Mouse (Mus musculus) midbrain, embryonic 11.5 days (tissue): Measurements from ENCODE around the gene Kcna5. TPM values are rescaled to one million over a fixed set of nuclear protein-coding genes. Genes with fewer than 3 reads are reported as not detected.

Experiments used
- ATAC-seq: fragments of 200-750 bp; cut with Nextera tagmentation; 2 replicates; pipeline ENCODE4 v1.8.0; 2017; ENCODE audit warnings: moderate TSS enrichment, moderate library complexity; ENCODE audit not compliant: low FRiP score
- DNase-seq: peaks from one replicate; pipeline ENCODE4 v3.0.0; 2015; ENCODE audit warnings: low spot score; ENCODE audit errors: missing footprints
- H3K27ac ChIP-seq: fragments of 300-500 bp; sonication (generic); 2 replicates; pipeline ENCODE4 v1.5.1; 2014; ENCODE audit warnings: low read depth, low read length
- H3K27me3 ChIP-seq: fragments of 300-500 bp; sonication (generic); 2 replicates; pipeline ENCODE4 v1.6.1; 2014; ENCODE audit warnings: mild to moderate bottlenecking, low read length, moderate library complexity, mixed read lengths; ENCODE audit not compliant: control insufficient read depth, insufficient read depth
- H3K36me3 ChIP-seq: fragments of 300-500 bp; sonication (generic); 2 replicates; pipeline ENCODE4 v1.6.1; 2014; ENCODE audit warnings: mild to moderate bottlenecking, low read length, moderate library complexity, mixed read lengths; ENCODE audit not compliant: control insufficient read depth, insufficient read depth
- H3K4me1 ChIP-seq: fragments of 300-500 bp; sonication (generic); 2 replicates; pipeline ENCODE4 v1.6.1; 2014; ENCODE audit warnings: low read length; ENCODE audit not compliant: control insufficient read depth, insufficient read depth
- H3K4me2 ChIP-seq: fragments of 300-500 bp; sonication (generic); 2 replicates; pipeline ENCODE4 v1.6.1; 2014; ENCODE audit warnings: mild to moderate bottlenecking, moderate library complexity
- H3K4me3 ChIP-seq: fragments of 300-500 bp; sonication (generic); 2 replicates; pipeline ENCODE4 v1.5.1; 2014; ENCODE audit warnings: low read depth, low read length
- H3K9ac ChIP-seq: fragments of 300-500 bp; sonication (generic); 2 replicates; pipeline ENCODE4 v1.6.1; 2014; ENCODE audit warnings: low read length
- H3K9me3 ChIP-seq: fragments of 300-500 bp; sonication (generic); 2 replicates; pipeline ENCODE4 v1.6.1; 2016; ENCODE audit warnings: low read length; ENCODE audit not compliant: control insufficient read depth
- WGBS: fragments of 180-500 bp; shearing (Covaris S2); extraction: QIAGEN DNeasy Blood & Tissue Kit; methylation state at CpG from one replicate; pipeline ENCODE4 v1.1.7; 2014; 5-methylcytosine and 5-hydroxymethylcytosine counted together
- polyA plus RNA-seq: library from polyadenylated mRNA; unstranded; fragments of >200 nt; fragmentation: Nextera tagmentation; extraction: Ambion mirVana; gene quantifications from 2 replicates; pipeline ENCODE4 v1.2.1, GENCODE M21; 2014

Gene Kcna5
- polyA plus RNA-seq, 1 experiment from 2014 or later: 3.8 TPM

DNA sequence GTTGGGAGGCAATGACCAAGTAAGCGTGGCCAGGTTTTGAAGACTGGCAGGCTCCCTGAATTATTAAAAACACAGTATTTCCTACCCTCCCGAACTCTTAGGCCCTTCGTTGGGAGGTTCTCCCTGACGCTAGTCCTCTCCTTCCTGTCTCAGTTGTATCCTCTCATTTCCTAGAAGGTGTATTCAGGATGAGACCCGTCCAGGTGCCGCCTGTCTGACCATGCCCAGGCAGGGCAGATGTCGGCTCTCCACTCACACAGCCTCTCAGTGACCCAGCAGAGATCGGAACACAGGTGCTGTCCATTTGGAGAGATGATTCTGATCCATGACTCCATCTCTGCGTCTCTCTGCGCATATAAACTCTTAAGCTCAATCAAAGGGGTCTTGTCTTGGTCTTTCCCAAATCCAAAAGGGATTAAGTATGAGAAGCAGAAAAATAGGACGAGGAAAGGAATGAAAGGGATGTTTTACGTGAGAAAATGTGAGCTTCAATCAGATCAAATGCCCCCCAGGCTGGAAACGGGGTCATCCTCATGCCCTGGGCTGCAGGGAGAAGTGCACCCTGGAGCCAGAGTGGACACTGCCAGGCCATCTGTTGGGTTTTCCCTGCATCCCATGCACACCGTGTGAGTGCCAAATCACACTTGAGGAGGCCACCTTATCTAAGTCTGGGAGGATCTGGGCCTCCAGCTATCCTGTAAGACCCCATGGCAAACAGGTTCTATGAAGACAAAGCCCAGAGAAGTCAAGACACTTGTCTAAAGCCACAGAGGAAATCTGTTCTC lies 33.0 kb upstream of the Kcna5 start:
- Histone ChIP-seq H3K9me3 (no peaks in the 10 kb centered on the region), H3K9ac (no peak overlapping the region), H3K4me3 (no peak overlapping the region), H3K36me3 (no peaks in the 10 kb centered on the region), H3K27me3 (no peaks in the 10 kb centered on the region), H3K4me2 (no peak overlapping the region), H3K4me1 (no peaks in the 10 kb centered on the region), H3K27ac (no peak overlapping the region)
- peak; percentile 37 for DNase-seq
- 86% methylated on average over 14 of the region's 14 CpGs for WGBS
- ATAC-seq: no peak

DNA sequence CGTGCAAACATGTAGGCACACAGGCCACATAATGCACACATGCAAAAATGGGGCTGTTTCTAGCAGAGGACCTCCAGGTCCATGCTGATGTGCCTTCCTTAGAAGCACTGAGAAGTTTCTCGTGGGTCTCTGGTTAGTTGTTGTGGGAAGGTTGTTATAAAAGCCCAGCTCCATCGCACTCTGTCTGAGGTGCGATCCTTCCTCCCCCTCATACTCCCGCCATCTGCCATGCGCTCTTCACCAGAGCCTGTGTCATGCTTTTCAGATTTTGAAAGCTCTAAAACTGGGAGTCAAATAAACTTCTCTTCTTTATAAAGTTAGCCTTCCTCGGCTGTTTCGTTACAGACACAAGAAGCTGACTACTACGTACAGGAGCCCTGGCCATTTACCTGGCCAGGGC lies 32.1 kb upstream of the Kcna5 start:
- Histone ChIP-seq H3K9ac (no peak overlapping the region), H3K36me3 (no peaks in the 10 kb centered on the region), H3K9me3 (no peaks in the 10 kb centered on the region), H3K4me2 (no peak overlapping the region), H3K27ac (no peak overlapping the region), H3K27me3 (no peaks in the 10 kb centered on the region), H3K4me3 (no peak overlapping the region), H3K4me1 (no peaks in the 10 kb centered on the region)
- DNase-seq (peak; percentile 51), ATAC-seq (no peak)
- 92% methylated on average over 9 of the region's 9 CpGs for WGBS

DNA sequence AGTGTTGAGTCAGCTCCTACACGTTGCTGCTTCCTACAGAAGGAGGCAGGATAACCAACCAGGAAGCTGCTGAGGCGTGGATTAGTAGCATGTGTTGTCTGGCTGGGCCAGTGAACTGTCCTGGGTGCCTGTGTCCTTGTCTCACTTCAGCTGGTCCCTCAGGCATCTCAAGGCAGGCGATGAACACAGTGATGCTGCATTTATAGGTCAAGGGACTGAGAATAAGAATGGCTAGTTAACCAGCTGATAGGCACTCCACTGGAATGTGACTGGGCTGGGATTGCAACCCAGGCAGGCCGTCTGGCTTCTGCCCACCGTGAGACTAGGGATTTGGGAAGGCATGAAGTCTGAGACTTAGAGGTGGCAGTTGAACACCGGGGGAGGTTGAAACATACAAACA lies 29.2 kb upstream of the Kcna5 start:
- Histone ChIP-seq H3K4me2 (no peak overlapping the region), H3K4me1 (0 out of 2 replicates have a peak, but pooled peaks cover 3% of the 10 kb centered on the region), H3K9ac (no peak overlapping the region), H3K27ac (no peak overlapping the region), H3K4me3 (no peak overlapping the region), H3K9me3 (no peaks in the 10 kb centered on the region), H3K27me3 (no peaks in the 10 kb centered on the region), H3K36me3 (no peaks in the 10 kb centered on the region)
- WGBS: 61% methylated on average over 6 of the region's 6 CpGs
- DNase-seq (peak; percentile 72), ATAC-seq (peak; percentile 45; the same call in 1 of the 2 replicates)

DNA sequence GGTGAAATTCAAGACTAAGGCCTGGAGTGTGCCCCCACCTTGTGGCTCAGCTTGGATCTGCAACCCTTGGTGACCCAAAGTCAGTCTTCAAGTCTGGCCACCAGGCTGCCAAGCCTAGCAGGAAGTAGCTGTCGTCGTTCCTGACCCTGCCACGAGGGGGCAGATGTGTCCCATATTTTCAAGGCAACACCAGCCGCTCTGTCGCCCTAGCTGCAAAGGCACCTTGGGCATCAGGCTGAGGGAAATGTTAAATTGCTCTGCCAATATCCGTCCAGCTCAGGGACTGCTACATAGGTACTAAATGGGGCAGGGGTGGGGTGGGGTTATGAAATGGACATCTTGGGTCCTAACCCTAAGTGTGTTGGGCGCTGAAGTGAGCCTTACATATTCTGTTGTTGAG lies 28.7 kb upstream of the Kcna5 start:
- Histone ChIP-seq H3K4me1 (0 out of 2 replicates have a peak, but pooled peaks cover 3% of the 10 kb centered on the region), H3K4me2 (no peak overlapping the region), H3K36me3 (no peaks in the 10 kb centered on the region), H3K27me3 (no peaks in the 10 kb centered on the region), H3K4me3 (no peak overlapping the region), H3K9me3 (no peaks in the 10 kb centered on the region), H3K9ac (no peak overlapping the region), H3K27ac (no peak overlapping the region)
- DNase-seq: peak; percentile 99
- peak; percentile 61 for ATAC-seq
- WGBS: 14% methylated on average over 7 of the region's 7 CpGs

DNA sequence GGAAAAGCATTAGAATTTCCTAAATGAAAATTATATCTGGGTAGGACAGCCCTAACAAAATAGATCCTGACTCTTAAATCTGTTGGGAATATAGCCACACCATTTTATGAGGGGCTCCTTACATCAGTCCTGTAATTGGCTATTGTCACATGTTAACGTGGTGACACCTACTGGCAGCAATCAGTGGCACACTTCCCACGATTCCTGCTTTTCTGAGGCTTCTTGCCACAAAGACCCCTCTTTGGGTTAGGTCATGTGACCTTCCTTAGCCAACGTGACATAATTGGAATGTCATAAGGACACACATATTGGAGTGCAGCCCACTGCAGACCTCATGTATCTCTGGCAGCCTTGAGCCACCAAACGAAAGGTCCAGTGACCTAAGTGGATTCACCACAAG lies 26.5 kb upstream of the Kcna5 start:
- H3K27ac ChIP-seq: no peak overlapping the region
- 0 out of 2 replicates have a peak, but pooled peaks cover 3% of the 10 kb centered on the region for H3K4me1 ChIP-seq
- ATAC-seq: no peak
- H3K4me3 ChIP-seq: no peak overlapping the region
- WGBS: 30% methylated on average over 4 of the region's 4 CpGs
- H3K27me3 ChIP-seq: no peaks in the 10 kb centered on the region
- no peaks in the 10 kb centered on the region for H3K36me3 ChIP-seq
- no peak overlapping the region for H3K9ac ChIP-seq
- no peak overlapping the region for H3K4me2 ChIP-seq
- no peaks in the 10 kb centered on the region for H3K9me3 ChIP-seq
- peak; percentile 89 for DNase-seq

DNA sequence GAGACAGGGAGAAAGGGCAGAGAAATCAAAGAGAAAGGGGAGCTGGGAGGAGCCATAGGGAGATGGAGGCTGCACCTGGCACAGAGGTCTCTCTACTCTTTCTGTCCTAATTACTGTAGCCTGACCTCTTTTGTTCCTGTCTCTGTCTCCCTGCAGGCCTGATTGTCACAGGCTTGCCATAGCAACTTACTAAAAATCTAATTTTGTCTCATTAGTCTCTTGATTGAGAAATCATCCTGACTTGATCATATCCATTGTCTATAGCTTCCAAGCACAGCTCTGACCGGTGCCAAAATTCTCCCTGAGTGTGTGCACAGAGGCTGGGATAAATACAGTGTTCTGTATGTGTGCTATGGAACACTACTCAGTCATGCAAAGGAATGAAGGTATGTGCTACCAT lies 25.5 kb upstream of the Kcna5 start:
- WGBS: 86% methylated on average over 1 of the region's 1 CpGs
- Histone ChIP-seq H3K36me3 (no peaks in the 10 kb centered on the region), H3K4me3 (no peak overlapping the region), H3K4me2 (no peak overlapping the region), H3K9me3 (no peaks in the 10 kb centered on the region), H3K4me1 (0 out of 2 replicates have a peak, but pooled peaks cover 3% of the 10 kb centered on the region), H3K27me3 (no peaks in the 10 kb centered on the region), H3K27ac (no peak overlapping the region), H3K9ac (no peak overlapping the region)
- ATAC-seq (no peak), DNase-seq (peak; percentile 60)

DNA sequence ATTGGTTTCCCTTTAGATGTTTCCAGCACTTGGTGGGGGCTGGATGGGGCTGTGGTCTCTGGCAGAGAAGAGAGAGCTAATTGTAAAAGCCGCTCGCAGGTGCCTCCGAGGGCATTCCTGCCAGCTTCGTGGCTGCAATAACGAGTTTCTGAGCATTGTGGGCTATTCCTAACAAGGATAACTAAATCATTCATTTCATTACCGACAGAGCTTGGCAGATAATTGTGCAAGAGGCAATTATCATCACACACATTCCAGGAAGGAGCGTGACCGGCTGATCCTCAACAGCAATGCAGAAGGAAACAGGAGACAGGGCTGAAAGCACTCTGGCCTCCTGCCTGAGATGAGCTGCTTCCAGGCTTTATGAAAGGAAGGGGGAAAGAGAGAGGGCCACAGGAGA lies 24.8 kb upstream of the Kcna5 start:
- Histone ChIP-seq H3K36me3 (no peaks in the 10 kb centered on the region), H3K9me3 (no peaks in the 10 kb centered on the region), H3K9ac (no peak overlapping the region), H3K4me2 (no peak overlapping the region), H3K27ac (no peak overlapping the region), H3K27me3 (no peaks in the 10 kb centered on the region), H3K4me3 (no peak overlapping the region), H3K4me1 (0 out of 2 replicates have a peak, but pooled peaks cover 3% of the 10 kb centered on the region)
- WGBS: 47% methylated on average over 8 of the region's 8 CpGs
- DNase-seq (peak; percentile 75), ATAC-seq (no peak)

DNA sequence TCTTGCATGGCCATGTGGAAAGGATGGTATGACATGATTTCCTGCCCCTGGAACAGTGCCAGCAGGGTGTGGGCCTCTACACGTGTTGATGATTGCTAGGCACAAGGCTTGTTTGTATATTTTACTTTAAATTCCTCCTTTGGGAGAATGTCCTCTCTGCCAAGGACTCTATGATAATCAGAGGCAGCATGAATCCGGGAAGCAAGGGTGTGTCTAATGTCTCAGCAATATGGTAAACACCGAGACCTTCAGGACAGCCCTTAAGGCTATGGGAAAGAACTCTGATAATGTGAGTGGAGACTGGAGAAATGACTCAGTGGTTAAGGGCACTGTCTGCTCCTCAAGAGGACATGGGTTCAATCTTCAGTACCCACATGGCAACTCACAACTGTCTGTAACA lies 23.1 kb upstream of the Kcna5 start:
- ATAC-seq (no peak), DNase-seq (peak; percentile 21)
- Histone ChIP-seq H3K36me3 (no peaks in the 10 kb centered on the region), H3K4me1 (0 out of 2 replicates have a peak, but pooled peaks cover 3% of the 10 kb centered on the region), H3K4me2 (no peak overlapping the region), H3K27ac (no peak overlapping the region), H3K9ac (no peak overlapping the region), H3K27me3 (no peaks in the 10 kb centered on the region), H3K9me3 (no peaks in the 10 kb centered on the region), H3K4me3 (no peak overlapping the region)
- WGBS: 79% methylated on average over 3 of the region's 3 CpGs

DNA sequence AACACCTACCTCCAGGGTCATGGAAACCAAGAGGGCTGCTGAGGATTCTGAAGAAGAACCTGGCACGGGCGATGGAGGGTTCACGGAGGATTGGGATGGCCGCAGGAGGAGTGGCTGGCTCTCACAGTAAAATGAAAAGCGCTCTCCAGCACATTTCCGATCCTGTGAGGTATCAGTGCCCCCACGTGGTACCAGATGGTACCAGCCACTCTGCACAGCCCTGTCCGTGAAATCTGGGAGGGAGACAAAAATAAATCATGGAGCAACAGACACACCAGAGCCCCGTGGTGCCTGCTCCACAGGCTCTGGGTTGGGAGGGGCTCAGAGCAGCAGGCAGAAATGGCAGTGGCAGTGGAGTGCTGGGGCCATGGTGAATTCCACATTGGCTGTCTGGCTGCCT lies 18.6 kb upstream of the Kcna5 start:
- Histone ChIP-seq H3K4me2 (no peak overlapping the region), H3K4me1 (no peaks in the 10 kb centered on the region), H3K27ac (no peak overlapping the region), H3K9ac (no peak overlapping the region), H3K36me3 (no peaks in the 10 kb centered on the region), H3K9me3 (no peaks in the 10 kb centered on the region), H3K4me3 (no peak overlapping the region), H3K27me3 (no peaks in the 10 kb centered on the region)
- DNase-seq: peak; percentile 89
- 31% methylated on average over 9 of the region's 9 CpGs for WGBS
- ATAC-seq: no peak
